Mouse (Mus musculus) intestine, postnatal 0 days (tissue): ENCODE data around the gene Fh1. TPM values are rescaled to one million over a fixed set of nuclear protein-coding genes. Genes with fewer than 3 reads are reported as not detected.

Experiments used
- ATAC-seq: fragments of 200-750 bp; cut with Nextera tagmentation; 2 replicates; pipeline ENCODE4 v1.8.0; 2017; ENCODE audit warnings: mild to moderate bottlenecking, moderate TSS enrichment, moderate library complexity
- H3K27ac ChIP-seq: fragments of 300-500 bp; sonication (generic); 2 replicates; pipeline ENCODE4 v1.5.1; 2014; ENCODE audit warnings: mild to moderate bottlenecking, low read depth, low read length, moderate library complexity
- H3K27me3 ChIP-seq: fragments of 300-500 bp; sonication (generic); replicated peaks from 2 replicates; pipeline ENCODE4 v1.6.1; 2014; ENCODE audit warnings: low read length, mixed read lengths; ENCODE audit not compliant: control insufficient read depth, insufficient read depth
- H3K36me3 ChIP-seq: fragments of 300-500 bp; sonication (generic); 2 replicates; pipeline ENCODE4 v1.6.1; 2014; ENCODE audit warnings: mild to moderate bottlenecking, moderate library complexity; ENCODE audit not compliant: control insufficient read depth, insufficient read depth
- H3K4me1 ChIP-seq: fragments of 300-500 bp; sonication (generic); replicated peaks from 2 replicates; pipeline ENCODE4 v1.6.1; 2014; ENCODE audit warnings: antibody characterized with exemption, low read length, mixed read lengths; ENCODE audit not compliant: control insufficient read depth, insufficient read depth
- H3K4me2 ChIP-seq: fragments of 300-500 bp; sonication (generic); replicated peaks from 2 replicates; pipeline ENCODE4 v1.6.1; 2014; ENCODE audit warnings: low read depth, mild to moderate bottlenecking, moderate library complexity
- H3K4me3 ChIP-seq: fragments of 300-500 bp; sonication (generic); 2 replicates; pipeline ENCODE4 v1.5.1; 2014; ENCODE audit warnings: low read depth, low read length
- H3K9ac ChIP-seq: fragments of 300-500 bp; sonication (generic); 2 replicates; pipeline ENCODE4 v1.6.1; 2014; ENCODE audit warnings: mild to moderate bottlenecking, low read depth, low read length
- H3K9me3 ChIP-seq: fragments of 300-500 bp; sonication (generic); 2 replicates; pipeline ENCODE4 v1.6.1; 2016; ENCODE audit warnings: mixed run types; ENCODE audit not compliant: control insufficient read depth
- CTCF ChIP-seq: sonication (generic); IDR thresholded peaks from 2 replicates; pipeline ENCODE4 v1.5.1; 2016; ENCODE audit warnings: low read depth, mild to moderate bottlenecking, control low read depth, antibody characterized with exemption, moderate library complexity
- WGBS: fragments of 180-500 bp; shearing (Covaris S2); extraction: QIAGEN DNeasy Blood & Tissue Kit; methylation state at CpG from one replicate; pipeline ENCODE4 v1.1.7; 2014; 5-methylcytosine and 5-hydroxymethylcytosine counted together
- polyA plus RNA-seq: library from polyadenylated mRNA; unstranded; fragments of >200 nt; fragmentation: Nextera tagmentation; extraction: Ambion mirVana; gene quantifications from 2 replicates; pipeline ENCODE4 v1.2.1, GENCODE M21; 2015

Fh1 gene
- polyA plus RNA-seq, 1 experiment from 2014 or later = 112 TPM

DNA sequence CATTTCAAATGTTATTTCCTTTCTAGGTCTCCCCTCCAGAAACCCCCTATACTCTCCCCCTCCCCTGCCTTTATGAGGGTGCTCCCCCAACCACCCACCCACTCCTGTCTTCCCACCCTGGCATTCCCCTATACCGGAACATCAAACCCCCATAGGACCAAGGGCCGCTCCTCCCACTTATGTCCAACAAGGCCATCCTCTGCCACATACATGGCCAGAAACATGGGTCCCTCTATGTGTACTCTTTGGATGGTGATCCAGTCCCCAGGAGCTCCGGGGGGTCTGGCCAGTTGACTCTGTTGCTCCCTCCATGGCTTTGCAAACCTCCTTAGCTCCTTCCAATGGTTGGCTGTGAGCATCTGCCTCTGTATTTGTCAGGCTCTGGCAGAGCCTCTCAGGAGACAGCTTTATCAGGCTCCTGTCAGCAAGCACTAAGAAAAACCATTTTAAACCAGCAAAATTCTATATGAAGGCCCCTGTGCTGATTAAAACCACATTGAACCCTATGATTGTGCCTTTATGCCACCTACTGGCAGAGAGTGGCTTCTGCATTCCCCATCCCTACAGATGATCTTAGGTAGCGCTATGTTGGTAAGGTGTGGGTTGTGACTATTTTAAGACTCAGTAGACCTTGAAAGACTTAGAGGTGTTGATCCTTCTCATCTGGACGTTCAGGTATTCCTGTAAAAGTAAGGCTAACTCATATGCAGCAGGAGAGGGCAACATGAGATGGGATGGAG lies 43.4 kb upstream of the Fh1 start:
- TF ChIP-seq CTCF = peak; percentile 82
- WGBS = 72% methylated on average over 5 of the region's 5 CpGs
- Histone ChIP-seq H3K4me2 (no peak overlapping the region), H3K9me3 (no peaks in the 10 kb centered on the region), H3K36me3 (no peaks in the 10 kb centered on the region), H3K4me1 (no peaks in the 10 kb centered on the region), H3K4me3 (no peak overlapping the region), H3K9ac (no peak overlapping the region), H3K27ac (no peak overlapping the region), H3K27me3 (no peaks in the 10 kb centered on the region)
- peak; percentile 45; the same call in 1 of the 2 replicates for ATAC-seq

- no peak for TF ChIP-seq CTCF
- H3K36me3 ChIP-seq = no peaks in the 10 kb centered on the region
- H3K4me3 ChIP-seq = no peak overlapping the region
- H3K27me3 ChIP-seq = no peaks in the 10 kb centered on the region
- H3K9ac ChIP-seq = no peak overlapping the region
- no peak for ATAC-seq
- no peak overlapping the region for H3K4me2 ChIP-seq
- H3K9me3 ChIP-seq = no peaks in the 10 kb centered on the region
- no peak overlapping the region for H3K27ac ChIP-seq
- 94% methylated on average over 4 of the region's 4 CpGs for WGBS
- H3K4me1 ChIP-seq = no peaks in the 10 kb centered on the region
Observed at GRCm38 (mm10) chr1:175659900-175660299, 34.5 kb upstream of the Fh1 start.

- Histone ChIP-seq H3K4me2 (no peak overlapping the region), H3K27me3 (no peaks in the 10 kb centered on the region), H3K9me3 (no peaks in the 10 kb centered on the region), H3K4me3 (no peak overlapping the region), H3K36me3 (no peaks in the 10 kb centered on the region), H3K27ac (no peak overlapping the region), H3K4me1 (no peaks in the 10 kb centered on the region), H3K9ac (no peak overlapping the region)
- no peak for TF ChIP-seq CTCF
- WGBS = 93% methylated on average over 4 of the region's 4 CpGs
- no peak for ATAC-seq
Observed at GRCm38 (mm10) chr1:175648615-175649014, 23.2 kb upstream of the Fh1 start.

- no peaks in the 10 kb centered on the region for H3K36me3 ChIP-seq
- no peak for ATAC-seq
- no peak overlapping the region for H3K9ac ChIP-seq
- H3K4me2 ChIP-seq = no peak overlapping the region
- H3K4me3 ChIP-seq = no peak overlapping the region
- no peak overlapping the region for H3K27ac ChIP-seq
- 25% methylated on average over 9 of the region's 9 CpGs for WGBS
- H3K4me1 ChIP-seq = no peaks in the 10 kb centered on the region
- TF ChIP-seq CTCF = no peak
- H3K27me3 ChIP-seq = no peaks in the 10 kb centered on the region
- H3K9me3 ChIP-seq = no peaks in the 10 kb centered on the region
Observed at GRCm38 (mm10) chr1:175646952-175647351, 21.5 kb upstream of the Fh1 start.

GRCm38 (mm10) chr1:175643496-175644265 lies 18.2 kb upstream of the Fh1 start:
- no peak for ATAC-seq
- H3K4me2 ChIP-seq = no peak overlapping the region
- TF ChIP-seq CTCF = no peak
- H3K36me3 ChIP-seq = no peaks in the 10 kb centered on the region
- H3K9me3 ChIP-seq = no peaks in the 10 kb centered on the region
- no peak overlapping the region for H3K9ac ChIP-seq
- WGBS = 55% methylated on average over 5 of the region's 5 CpGs
- H3K4me1 ChIP-seq = no peaks in the 10 kb centered on the region
- no peaks in the 10 kb centered on the region for H3K27me3 ChIP-seq
- no peak overlapping the region for H3K4me3 ChIP-seq
- no peak overlapping the region for H3K27ac ChIP-seq

DNA sequence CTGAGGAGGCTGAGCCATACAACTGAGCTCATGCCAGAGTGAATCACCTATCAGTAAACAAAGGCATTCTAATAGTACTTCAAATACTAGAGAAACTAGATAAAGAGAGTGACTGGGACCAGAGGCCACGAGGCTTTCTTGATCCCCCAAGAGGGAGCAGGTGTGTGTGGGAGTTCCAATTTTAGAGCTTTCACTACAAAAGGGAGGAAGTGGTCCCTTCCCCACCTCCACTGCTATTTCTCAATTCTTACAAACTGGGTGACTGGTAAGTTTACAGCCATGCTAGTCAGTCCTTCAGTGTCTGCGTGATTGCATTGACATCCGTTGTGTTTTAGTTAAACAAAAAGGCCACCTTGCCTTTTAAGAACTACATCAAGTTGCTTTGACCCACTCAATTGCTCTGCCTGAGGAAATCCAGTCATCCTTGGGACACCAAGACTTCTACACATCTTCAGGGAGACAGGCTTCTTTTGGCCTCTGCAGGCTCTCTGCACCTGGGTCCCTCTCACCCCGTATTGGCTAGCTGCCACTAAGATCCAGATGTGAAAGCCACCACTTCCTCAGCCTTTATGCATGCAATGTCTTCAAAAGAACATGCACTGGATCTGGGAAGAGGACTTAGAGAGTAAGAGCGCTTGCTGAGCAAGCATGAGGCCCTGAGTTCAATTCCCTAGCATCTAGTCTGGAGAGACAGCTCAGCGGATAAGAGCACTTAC lies 15.2 kb upstream of the Fh1 start:
- no peaks in the 10 kb centered on the region for H3K36me3 ChIP-seq

More for the DNA sequence above, 15.2 kb upstream of the Fh1 start:
- TF ChIP-seq CTCF = no peak
- Histone ChIP-seq H3K4me1 (no peaks in the 10 kb centered on the region), H3K27me3 (no peaks in the 10 kb centered on the region), H3K9ac (no peak overlapping the region), H3K27ac (no peak overlapping the region), H3K4me2 (no peak overlapping the region), H3K9me3 (no peaks in the 10 kb centered on the region), H3K4me3 (no peak overlapping the region)
- ATAC-seq = no peak
- WGBS = 63% methylated on average over 6 of the region's 6 CpGs
